Mouse (Mus musculus) kidney, adult 2 months (tissue): ENCODE measurements around the gene Metap1.

Experiments used
- CTCF ChIP-seq: fragments of 200-500 bp; conservative IDR thresholded peaks from 2 replicates; pipeline ENCODE4 v1.5.1; 2011; ENCODE audit warnings: low read depth, mild to moderate bottlenecking, control low read depth, low read length, moderate library complexity, mixed read lengths; ENCODE audit not compliant: insufficient read depth, insufficient read length
- POLR2A ChIP-seq: fragments of 200-500 bp; IDR thresholded peaks from one replicate; pipeline ENCODE4 v1.6.1; 2011; ENCODE audit warnings: low read depth, low read length, control low read depth

DNA sequence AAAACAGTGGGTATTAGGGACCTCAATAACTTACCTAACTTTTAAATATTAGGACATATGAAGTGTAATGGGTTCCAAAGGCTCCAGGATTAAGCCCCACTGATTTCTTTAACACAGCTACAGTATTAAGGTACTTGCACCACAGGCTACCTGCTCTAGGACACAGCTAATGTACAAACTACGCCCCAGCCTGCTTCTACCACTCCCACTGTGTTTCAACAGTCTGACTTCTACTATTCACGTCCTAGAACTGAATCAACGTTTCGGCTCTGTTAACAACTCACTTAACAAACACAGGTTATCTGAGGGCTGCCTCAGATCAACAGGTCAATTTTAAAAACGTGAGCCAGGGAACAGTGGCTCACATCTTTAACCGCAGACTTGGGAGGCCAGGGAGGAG, 25.5 kb downstream of the Metap1 start:
- TF ChIP-seq CTCF (no peak), POLR2A (no peak)
